Mouse (Mus musculus): ENCODE results near the gene Sash3.

DNA sequence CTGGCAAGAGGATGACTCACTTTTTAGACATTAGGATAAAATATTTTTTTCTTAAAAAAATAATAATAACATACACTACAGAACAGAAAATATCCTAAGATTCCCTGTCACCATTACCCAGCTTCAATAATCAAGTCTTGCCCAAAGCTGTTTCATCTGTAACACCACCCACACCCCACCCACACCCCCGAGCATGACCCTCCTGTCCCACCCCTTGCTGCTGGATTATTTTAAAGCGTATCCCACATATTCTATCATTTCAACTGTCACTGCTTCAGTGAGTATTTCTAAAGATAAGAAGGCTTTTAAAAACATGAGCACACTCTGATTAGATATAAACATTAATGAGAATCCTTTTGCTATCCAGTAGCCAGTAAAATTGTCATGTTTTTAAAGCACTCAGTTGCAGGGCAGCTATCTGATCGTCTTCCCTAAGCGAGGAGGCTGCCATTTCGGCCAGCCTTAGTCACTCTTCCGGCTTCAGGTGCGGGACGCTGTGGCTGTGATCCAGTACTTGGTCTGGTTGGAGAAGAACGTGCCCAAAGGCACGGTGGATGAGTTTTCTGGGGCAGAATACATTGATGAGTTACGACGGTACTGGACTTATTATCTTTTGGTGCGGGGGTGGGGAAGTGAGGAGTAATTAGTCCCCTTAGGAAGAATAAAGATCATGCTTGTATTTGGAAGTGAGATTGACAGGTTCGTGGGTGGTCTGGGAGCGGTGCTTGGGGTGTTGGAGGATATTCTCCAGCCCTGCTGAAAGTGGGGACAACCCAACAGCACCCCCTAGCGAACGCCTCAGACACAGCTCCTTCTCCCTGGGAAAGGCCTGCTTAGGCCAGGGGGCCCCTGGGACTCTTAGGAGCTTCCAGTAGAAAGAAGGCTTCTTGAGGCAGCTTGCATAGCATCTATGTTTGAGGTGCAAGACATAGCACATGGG is 21.8 kb upstream of the Sash3 start:
- TF ChIP-seq HCFC1 (IDR thresholded peaks at IDR 0.05; ENCODE audit: borderline replicate concordance, insufficient read depth, low read length): no peak
- TF ChIP-seq ZNF384 (IDR thresholded peaks at IDR 0.05; ENCODE audit: low read depth, low read length): no peak
- TF ChIP-seq MAFK (IDR thresholded peaks at IDR 0.05; ENCODE audit: insufficient read depth, low read depth, low read length): no peak
